Mouse (Mus musculus) heart, adult 2 months (tissue): ENCODE data around the gene Atg2b.

Experiments
- EP300 ChIP-seq: fragments of 200-500 bp; IDR thresholded peaks from 2 replicates; pipeline ENCODE4 v1.6.1; 2011; ENCODE audit warnings: low read depth, low read length, control low read depth; ENCODE audit not compliant: insufficient read depth
- POLR2A ChIP-seq: fragments of 200-500 bp; IDR thresholded peaks from 2 replicates; pipeline ENCODE4 v1.6.1; 2011; ENCODE audit warnings: mild to moderate bottlenecking, low read depth, low read length, control low read depth; ENCODE audit not compliant: insufficient read depth

DNA sequence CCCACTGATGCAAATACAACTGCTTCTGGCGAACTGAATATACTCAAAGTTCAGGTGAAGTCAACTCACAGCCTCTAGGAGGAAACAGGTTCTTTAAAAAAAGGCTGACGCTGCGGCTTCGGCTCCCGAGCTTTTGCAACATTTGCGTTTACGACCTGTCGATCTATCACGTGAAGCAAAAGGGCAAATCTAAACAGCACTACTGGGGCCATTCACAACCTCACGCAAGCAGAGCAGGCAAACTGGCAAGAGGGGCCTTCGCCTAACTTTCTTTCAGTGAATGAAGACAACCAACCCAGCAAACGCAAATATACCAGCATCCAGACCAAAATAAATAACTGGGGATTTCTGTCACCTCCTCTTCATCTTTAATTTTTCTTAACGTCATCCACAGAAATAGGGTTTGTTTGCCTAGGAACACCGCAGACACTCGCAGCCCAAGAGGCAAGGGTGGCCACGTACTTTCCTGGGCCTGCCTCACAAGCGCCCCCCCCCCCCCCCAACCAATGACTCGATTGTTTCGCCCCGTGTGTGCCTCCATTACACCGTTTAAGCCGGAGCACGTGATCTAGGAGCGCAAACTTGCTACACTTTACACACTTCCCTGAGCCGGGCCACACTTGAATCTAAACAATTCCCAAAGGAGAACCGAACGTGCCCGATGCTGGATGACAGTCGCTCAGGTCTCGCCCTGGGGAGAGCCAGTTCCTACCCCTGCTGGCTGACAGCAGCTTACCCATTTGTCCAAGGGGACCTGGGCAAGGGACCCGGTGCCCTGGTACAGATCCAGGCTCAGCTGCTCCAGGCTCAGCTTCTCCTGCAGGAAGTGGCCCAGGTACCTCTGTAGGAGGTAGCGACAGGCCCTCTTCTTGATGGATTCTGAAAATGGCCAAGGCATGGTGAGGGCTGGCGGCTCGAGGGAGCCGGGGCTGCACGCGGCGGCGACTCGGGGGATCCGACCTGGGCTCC is 794 bp downstream of the Atg2b start, which contains the start of gene Gskip:
- TF ChIP-seq EP300 (no peak), POLR2A (no peak)
